Mouse (Mus musculus): ENCODE results near the gene Ntn4.

GRCm38 (mm10) chr10:93751302-93751701 lies 110.8 kb downstream of the Ntn4 start:
- no peak for TF ChIP-seq CTCF (IDR thresholded peaks at IDR 0.05; ENCODE audit: extremely low read depth, insufficient read depth, insufficient read length, insufficient replicate concordance)
- TF ChIP-seq POLR2A (IDR thresholded peaks at IDR 0.05; ENCODE audit: low read depth, low read length) = no peak

Measured in spleen, adult 2 months (tissue).